Mouse (Mus musculus) CH12.LX (cell line): ENCODE results near the gene Sdf4. TPM values are rescaled to one million over a fixed set of nuclear protein-coding genes. Genes with fewer than 3 reads are reported as not detected.

Source experiments
- DNase-seq: peaks from one replicate; pipeline ENCODE4 v3.0.0-alpha.2; 2013; ENCODE audit errors: extremely low read depth
- H3K27ac ChIP-seq: 2 replicates; pipeline ENCODE4 v1.5.1; 2012; ENCODE audit warnings: low read depth, mild to moderate bottlenecking, control low read depth, moderate library complexity; ENCODE audit not compliant: insufficient read depth
- H3K27me3 ChIP-seq: replicated peaks from 2 replicates; pipeline ENCODE3; 2012; ENCODE audit warnings: inconsistent platforms
- H3K36me3 ChIP-seq, 2 experiments: replicated peaks in 1 of 2; 2 replicates each; pipeline versions ENCODE3 to v1.6.1; 2012; ENCODE audit warnings: inconsistent platforms in 1 of 2, low read length in 1 of 2, mild to moderate bottlenecking in 1 of 2, mixed read lengths in 1 of 2, moderate library complexity in 1 of 2; ENCODE audit not compliant: control insufficient read depth in 1 of 2, insufficient read depth in 1 of 2
- H3K4me1 ChIP-seq, 2 experiments: 2 replicates each; pipeline ENCODE4 v1.6.1; 2012; ENCODE audit warnings: inconsistent platforms in 1 of 2, moderate library complexity in 1 of 2; ENCODE audit not compliant: insufficient read depth in 2 of 2, control insufficient read depth in 1 of 2
- H3K4me2 ChIP-seq: 2 replicates; pipeline ENCODE4 v1.6.1; 2012; ENCODE audit warnings: low read depth, mild to moderate bottlenecking, control low read depth; ENCODE audit not compliant: poor library complexity, insufficient read depth, severe bottlenecking
- H3K4me3 ChIP-seq, 3 experiments: fragments of 150-350 bp in 1 of 3; sonication (generic) in 1 of 3; replicated peaks in 1 of 3; 2 replicates each; pipeline versions ENCODE3 to v1.5.1; 2011 to 2012; ENCODE audit warnings: low read depth in 2 of 3, low read length in 2 of 3, mild to moderate bottlenecking in 2 of 3, moderate library complexity in 2 of 3, control low read depth in 1 of 3, improper control_type of control experiment in 1 of 3, inconsistent platforms in 1 of 3, mixed read lengths in 1 of 3; ENCODE audit not compliant: poor library complexity in 1 of 3
- H3K79me2 ChIP-seq: replicated peaks from 2 replicates; pipeline ENCODE4 v1.6.1; 2012; ENCODE audit warnings: mild to moderate bottlenecking, moderate library complexity; ENCODE audit not compliant: control insufficient read depth, poor library complexity, insufficient read depth, severe bottlenecking; ENCODE audit errors: extremely low read depth
- H3K9ac ChIP-seq: 2 replicates; pipeline ENCODE4 v1.6.1; 2012; ENCODE audit warnings: low read depth, mild to moderate bottlenecking, control low read depth, moderate library complexity; ENCODE audit not compliant: insufficient read depth
- H3K9me3 ChIP-seq: replicated peaks from 2 replicates; pipeline ENCODE3; 2012; ENCODE audit warnings: low read length, inconsistent platforms, mixed read lengths
- CTCF ChIP-seq, 2 experiments: IDR thresholded peaks in 1 of 2; conservative IDR thresholded peaks in 1 of 2; 2 replicates each; pipeline ENCODE4 v1.5.1; 2011 to 2012; ENCODE audit warnings: low read depth in 2 of 2, low read length in 2 of 2, improper control_type of control experiment in 1 of 2, inconsistent platforms in 1 of 2, mild to moderate bottlenecking in 1 of 2, moderate library complexity in 1 of 2
- EP300 ChIP-seq: IDR thresholded peaks from 2 replicates; pipeline ENCODE4 v1.6.1; 2011; ENCODE audit warnings: low read length, improper control_type of control experiment
- HCFC1 ChIP-seq: IDR thresholded peaks from 2 replicates; pipeline ENCODE4 v1.6.1; 2012; ENCODE audit warnings: low read depth, mild to moderate bottlenecking, inconsistent platforms, low read length, improper control_type of control experiment
- JUN ChIP-seq: IDR thresholded peaks from 2 replicates; pipeline ENCODE4 v1.6.1; 2011; ENCODE audit warnings: low read depth, mild to moderate bottlenecking, low read length, improper control_type of control experiment, moderate library complexity; ENCODE audit not compliant: insufficient read depth
- MAX ChIP-seq: IDR thresholded peaks from 2 replicates; pipeline ENCODE4 v1.6.1; 2011; ENCODE audit warnings: low read length, improper control_type of control experiment
- MEF2A ChIP-seq: IDR thresholded peaks from 2 replicates; pipeline ENCODE4 v1.6.1; 2014; ENCODE audit warnings: low read depth, mild to moderate bottlenecking, inconsistent platforms, low read length, improper control_type of control experiment, borderline replicate concordance
- MXI1 ChIP-seq: IDR thresholded peaks from 2 replicates; pipeline ENCODE4 v1.6.1; 2011; ENCODE audit warnings: mild to moderate bottlenecking, low read depth, low read length, improper control_type of control experiment
- MYC ChIP-seq: IDR thresholded peaks from 2 replicates; pipeline ENCODE4 v1.6.1; 2011; ENCODE audit warnings: low read depth, mild to moderate bottlenecking, improper control_type of control experiment, low read length
- NELFE ChIP-seq: IDR thresholded peaks from 2 replicates; pipeline ENCODE4 v1.6.1; 2011; ENCODE audit warnings: low read depth, low read length, improper control_type of control experiment
- NRF1 ChIP-seq: IDR thresholded peaks from 2 replicates; pipeline ENCODE4 v1.6.1; 2014; ENCODE audit warnings: low read depth, mild to moderate bottlenecking, inconsistent platforms, low read length, improper control_type of control experiment, moderate library complexity
- POLR2A ChIP-seq: IDR thresholded peaks from 2 replicates; pipeline ENCODE4 v1.6.1; 2011; ENCODE audit warnings: low read depth, mild to moderate bottlenecking, improper control_type of control experiment, low read length
- RAD21 ChIP-seq: IDR thresholded peaks from 2 replicates; pipeline ENCODE4 v1.6.1; 2011; ENCODE audit warnings: low read depth, mild to moderate bottlenecking, low read length, improper control_type of control experiment, moderate library complexity
- SMC3 ChIP-seq: IDR thresholded peaks from 2 replicates; pipeline ENCODE4 v1.6.1; 2011; ENCODE audit warnings: low read depth, low read length, improper control_type of control experiment
- TCF12 ChIP-seq: IDR thresholded peaks from 2 replicates; pipeline ENCODE4 v1.6.1; 2014; ENCODE audit warnings: low read depth, mild to moderate bottlenecking, inconsistent platforms, low read length, improper control_type of control experiment
- ZNF384 ChIP-seq: IDR thresholded peaks from 2 replicates; pipeline ENCODE4 v1.6.1; 2012; ENCODE audit warnings: low read depth, low read length, improper control_type of control experiment, inconsistent platforms
- dilution Hi-C: fragments of 300-500 bp; cut with MboI; formaldehyde crosslinking; loops from 2 replicates; pipeline ENCODE4 v1.14.3; 2020; ENCODE audit warnings: low sequenced_read_pairs; ENCODE audit not compliant: extremely low pct_unique_long_range_greater_than_20kb, extremely low pct_ligation_motif_present
- in situ Hi-C: fragments of 300-500 bp; cut with MboI; formaldehyde crosslinking; loops from 3 replicates; pipeline ENCODE4 v1.14.3; 2019; ENCODE audit warnings: low sequenced_read_pairs, low pct_ligation_motif_present, low pct_unique_long_range_greater_than_20kb, mixed read lengths
- polyA plus RNA-seq: library from polyadenylated mRNA; unstranded; fragments of >175 nt; gene quantifications from 2 replicates; pipeline ENCODE4 v1.2.1, GENCODE M21; 2012; ENCODE audit warnings: low read depth; ENCODE audit not compliant: insufficient read length
- total RNA-seq, 2 experiments: library from RNA; depleted of rRNA; stranded (reverse); fragments of 300-350 nt in 1 of 2; fragments of >200 nt in 1 of 2; gene quantifications; 2 replicates each; pipeline ENCODE4 v1.2.3; 2012 to 2014

Gene Sdf4
- total and polyA plus RNA-seq, 3 experiments, result 167 to 211 (median 210) TPM

DNA sequence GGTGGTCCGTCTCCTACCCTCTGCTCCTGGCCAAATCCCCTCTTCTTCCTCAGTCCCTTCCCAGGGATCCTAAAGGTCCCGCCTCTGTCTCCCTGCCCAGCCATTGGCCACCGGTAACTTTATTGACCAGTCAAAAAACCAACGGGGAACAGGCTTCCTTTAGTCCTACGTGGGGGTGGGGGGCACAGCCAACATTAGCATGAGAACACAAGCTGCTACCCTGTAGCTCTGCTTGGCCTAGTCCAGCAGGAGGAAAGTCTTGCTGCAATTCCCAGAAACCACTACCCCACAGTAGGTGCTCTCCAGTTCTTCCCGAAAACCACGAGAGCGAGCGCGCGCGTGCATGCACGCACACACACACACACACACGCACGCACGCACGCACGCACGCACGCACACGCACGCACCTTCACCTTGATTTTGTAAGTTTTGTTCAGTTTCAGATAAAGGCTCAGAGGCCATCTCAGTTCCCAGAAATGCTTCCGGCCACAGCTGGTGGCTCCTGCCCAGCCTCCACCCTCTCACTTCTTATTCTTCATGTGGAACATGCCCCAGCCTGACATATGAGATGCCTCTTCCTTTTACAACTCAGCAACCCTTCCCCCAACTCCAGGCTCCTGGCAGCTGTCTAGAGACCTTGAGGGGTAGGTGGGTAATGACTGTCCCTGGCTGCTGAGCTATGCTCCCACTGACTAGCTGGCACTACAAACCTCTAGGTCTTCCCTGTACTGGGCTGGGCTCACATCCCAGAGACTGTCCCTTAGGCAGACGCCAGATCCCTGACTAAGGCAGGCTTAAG, 39.1 kb downstream of the Sdf4 start (continued):
- TF ChIP-seq TCF12 (peak; percentile 95), SMC3 (peak; percentile 23), MEF2A (peak; percentile 88), HCFC1 (peak; percentile 60), NELFE (peak; percentile 3; the same call in 1 of the 2 replicates), MXI1 (peak; percentile 80), NRF1 (peak; percentile 69), JUN (no peak; the same call in 1 of the 2 replicates)
- TF ChIP-seq, all 38 proteins: peak for 25

DNA sequence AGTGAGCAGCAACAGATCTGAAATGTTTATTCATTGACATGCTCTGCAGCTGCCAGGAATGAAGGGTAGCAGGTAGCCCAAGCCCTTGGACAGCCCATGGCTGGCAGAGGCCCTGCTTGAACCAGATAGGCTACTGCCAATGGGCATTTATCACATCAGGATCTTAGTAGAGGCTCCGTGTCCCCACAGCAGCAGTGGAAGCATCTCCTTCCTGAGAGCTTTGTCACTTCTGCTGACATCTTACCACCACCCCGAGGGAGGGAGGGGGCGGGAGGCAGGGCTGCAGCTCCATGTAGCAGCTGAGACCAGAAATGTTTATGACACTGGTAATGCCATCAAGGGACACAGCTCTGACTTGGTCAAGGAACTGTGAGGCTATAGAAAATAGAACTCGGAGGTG, 40.2 kb downstream of the Sdf4 start:
- peaks cover 27 to 44% of the 10 kb centered on the region in 2 experiments for H3K4me1 ChIP-seq
- peak overlapping the region; percentile 52; the same call in 1 of the 2 replicates for H3K9ac ChIP-seq
- peaks cover 16 to 27% of the 10 kb centered on the region in 2 experiments for H3K36me3 ChIP-seq
- DNase-seq, result no peak
- H3K79me2 ChIP-seq, result no peaks in the 10 kb centered on the region
- dilution Hi-C loops (no loop called here), in situ Hi-C loops (loop anchor here (5.0 kb wide), 2 partner anchors 51 to 59 kb away; no protein-coding TSS in a partner anchor)
- TF ChIP-seq MEF2A (0 out of 2 replicates have a peak, but pooled peaks have one; percentile 32), MAX (peak; percentile 12; the same call in 1 of the 2 replicates), MXI1 (no peak)
- H3K4me3 ChIP-seq, result peak overlapping the region in 1 of 3 experiments; percentile 40
- H3K27ac ChIP-seq, result peak overlapping the region; percentile 99
- H3K9me3 ChIP-seq, result no peaks in the 10 kb centered on the region
- H3K27me3 ChIP-seq, result no peaks in the 10 kb centered on the region
- peak overlapping the region; percentile 48; the same call in 1 of the 2 replicates for H3K4me2 ChIP-seq

DNA sequence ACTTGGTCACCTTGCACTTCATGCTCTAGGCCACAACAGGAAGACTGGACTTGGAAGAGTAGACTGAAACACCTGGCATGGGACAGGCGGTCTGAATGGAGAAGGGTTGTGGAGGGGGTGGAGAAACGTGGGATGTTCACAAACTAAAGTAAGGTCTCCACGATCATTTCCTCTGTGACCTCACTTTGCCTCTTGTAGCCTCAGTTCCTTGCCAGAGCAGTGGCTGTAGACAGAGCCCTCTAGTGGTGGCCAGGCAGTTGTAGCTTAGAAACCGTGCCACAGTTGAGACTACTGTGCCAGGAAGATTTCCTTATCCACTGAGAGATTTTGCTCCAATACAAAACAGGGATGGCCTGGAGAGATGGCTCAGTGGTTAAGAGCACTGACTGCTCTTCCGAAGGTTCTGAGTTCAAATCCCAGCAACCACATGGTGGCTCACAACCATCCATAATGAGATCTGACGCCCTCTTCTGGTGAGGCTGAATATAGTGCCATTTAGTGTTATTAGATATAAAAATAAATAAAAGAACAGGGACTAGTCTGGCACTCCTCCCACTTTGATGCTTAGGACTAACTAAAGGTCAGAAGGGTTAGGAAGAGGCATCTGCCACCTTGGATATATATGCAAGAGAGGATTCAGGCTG, 40.9 kb downstream of the Sdf4 start:
- in situ Hi-C loops (loop anchor here (5.0 kb wide), 2 partner anchors 51 to 59 kb away; no protein-coding TSS in a partner anchor), dilution Hi-C loops (no loop called here)
- H3K4me3 ChIP-seq, result no peak overlapping the region
- H3K27me3 ChIP-seq, result no peaks in the 10 kb centered on the region
- peaks cover 9 to 20% of the 10 kb centered on the region in 2 experiments for H3K36me3 ChIP-seq
- H3K9ac ChIP-seq, result peak overlapping the region; percentile 52; the same call in 1 of the 2 replicates
- peak; percentile 85 for DNase-seq
- TF ChIP-seq ZNF384, result no peak
- no peak; the same call in 1 of the 2 replicates for TF ChIP-seq POLR2A
- TF ChIP-seq HCFC1, result peak; percentile 42; the same call in 1 of the 2 replicates
- TF ChIP-seq NELFE, result peak; percentile 46; the same call in 1 of the 2 replicates
- TF ChIP-seq MAX, result 0 out of 2 replicates have a peak, but pooled peaks have one; percentile 58
- 0 out of 2 replicates have a peak, but pooled peaks have one; percentile 7 for TF ChIP-seq EP300
- peak; percentile 83 to 84 for TF ChIP-seq CTCF (conservative IDR thresholded peaks at IDR 0.05 in 1 of 2, IDR thresholded peaks at IDR 0.05 in 1 of 2; ENCODE audit: low read depth in 2 of 2, low read length in 2 of 2)
- TF ChIP-seq SMC3, result peak; percentile 80
- TF ChIP-seq RAD21, result peak; percentile 62
- TF ChIP-seq MYC, result peak; percentile 65
- peak; percentile 37; the same call in 1 of the 2 replicates for TF ChIP-seq NRF1
- TF ChIP-seq, all 38 proteins: peak for 9
- H3K4me1 ChIP-seq, result peaks cover 23 to 37% of the 10 kb centered on the region in 2 experiments
- H3K9me3 ChIP-seq, result no peaks in the 10 kb centered on the region
- 0 out of 2 replicates have a peak overlapping the region, but pooled peaks have one; percentile 48 for H3K4me2 ChIP-seq
- no peaks in the 10 kb centered on the region for H3K79me2 ChIP-seq
- H3K27ac ChIP-seq, result peak overlapping the region; percentile 99
